Mouse (Mus musculus) embryonic facial prominence, embryonic 14.5 days (tissue): ENCODE data around the gene Dnajc2. TPM values are rescaled to one million over a fixed set of nuclear protein-coding genes. Genes with fewer than 3 reads are reported as not detected.
A peak's percentile ranks its signal among the peaks of the same experiment; 100 is the strongest.

Experiments
- ATAC-seq: fragments of 200-750 bp; cut with Nextera tagmentation; 2 replicates; pipeline ENCODE4 v1.8.0; 2017; ENCODE audit warnings: low read depth, moderate number of reproducible peaks, moderate TSS enrichment
- DNase-seq: peaks from one replicate; pipeline ENCODE4 v3.0.0-alpha.2; 2015; ENCODE audit warnings: low spot score
- H3K27ac ChIP-seq: fragments of 300-500 bp; sonication (generic); replicated peaks from 2 replicates; pipeline ENCODE4 v1.5.1; 2014; ENCODE audit warnings: low read depth, mild to moderate bottlenecking, low read length, moderate library complexity
- H3K27me3 ChIP-seq: fragments of 300-500 bp; sonication (generic); replicated peaks from 2 replicates; pipeline ENCODE4 v1.6.1; 2014; ENCODE audit warnings: low read length; ENCODE audit not compliant: control insufficient read depth, insufficient read depth
- H3K36me3 ChIP-seq: fragments of 300-500 bp; sonication (generic); 2 replicates; pipeline ENCODE4 v1.6.1; 2014; ENCODE audit warnings: low read length, mixed read lengths; ENCODE audit not compliant: control insufficient read depth, insufficient read depth
- H3K4me1 ChIP-seq: fragments of 300-500 bp; sonication (generic); 2 replicates; pipeline ENCODE4 v1.6.1; 2014; ENCODE audit warnings: antibody characterized with exemption, low read length; ENCODE audit not compliant: control insufficient read depth, insufficient read depth
- H3K4me2 ChIP-seq: fragments of 300-500 bp; sonication (generic); 2 replicates; pipeline ENCODE4 v1.6.1; 2014; ENCODE audit warnings: low read depth, mild to moderate bottlenecking, low read length, moderate library complexity, mixed read lengths
- H3K4me3 ChIP-seq: fragments of 300-500 bp; sonication (generic); 2 replicates; pipeline ENCODE4 v1.5.1; 2014; ENCODE audit warnings: low read depth, mild to moderate bottlenecking, low read length
- H3K9ac ChIP-seq: fragments of 300-500 bp; sonication (generic); 2 replicates; pipeline ENCODE4 v1.6.1; 2014; ENCODE audit warnings: low read depth, mild to moderate bottlenecking, low read length, moderate library complexity, mixed read lengths
- H3K9me3 ChIP-seq: fragments of 300-500 bp; sonication (generic); 2 replicates; pipeline ENCODE4 v1.6.1; 2016; ENCODE audit warnings: low read length; ENCODE audit not compliant: control insufficient read depth
- WGBS: fragments of 180-500 bp; shearing (Covaris S2); extraction: QIAGEN DNeasy Blood & Tissue Kit; methylation state at CpG from one replicate; pipeline ENCODE4 v1.1.7; 2014; 5-methylcytosine and 5-hydroxymethylcytosine counted together
- polyA plus RNA-seq: library from polyadenylated mRNA; unstranded; fragments of >200 nt; fragmentation: Nextera tagmentation; extraction: Ambion mirVana; gene quantifications from 2 replicates; pipeline ENCODE4 v1.2.1, GENCODE M21; 2014

Dnajc2 gene
- polyA plus RNA-seq, 1 experiment from 2014 or later = 56.4 TPM

DNA sequence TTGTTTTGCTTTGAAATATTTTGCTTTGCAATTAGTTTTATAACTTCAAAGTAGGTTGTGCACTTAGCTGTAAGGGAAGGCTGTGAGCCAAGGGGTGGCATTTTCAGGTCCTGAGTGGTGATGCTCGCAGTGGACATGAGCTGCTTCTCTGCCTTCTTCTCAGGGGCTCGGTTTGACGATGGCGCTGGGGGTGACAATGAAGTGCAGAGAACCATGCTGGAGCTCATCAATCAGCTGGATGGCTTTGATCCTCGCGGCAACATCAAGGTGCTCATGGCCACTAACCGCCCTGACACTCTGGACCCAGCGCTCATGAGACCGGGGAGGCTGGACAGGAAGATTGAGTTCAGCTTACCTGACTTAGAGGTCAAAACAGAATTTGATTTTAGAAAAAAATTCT, 17.9 kb upstream of the Dnajc2 start:
- 93% methylated on average over 9 of the region's 9 CpGs for WGBS
- no peak overlapping the region for H3K9ac ChIP-seq
- H3K4me2 ChIP-seq = no peak overlapping the region
- no peak overlapping the region for H3K4me3 ChIP-seq
- no peaks in the 10 kb centered on the region for H3K4me1 ChIP-seq
- no peak for DNase-seq
- no peaks in the 10 kb centered on the region for H3K9me3 ChIP-seq
- H3K27ac ChIP-seq = no peak overlapping the region
- H3K36me3 ChIP-seq = peaks cover 55% of the 10 kb centered on the region
- ATAC-seq = no peak
- no peaks in the 10 kb centered on the region for H3K27me3 ChIP-seq

DNA sequence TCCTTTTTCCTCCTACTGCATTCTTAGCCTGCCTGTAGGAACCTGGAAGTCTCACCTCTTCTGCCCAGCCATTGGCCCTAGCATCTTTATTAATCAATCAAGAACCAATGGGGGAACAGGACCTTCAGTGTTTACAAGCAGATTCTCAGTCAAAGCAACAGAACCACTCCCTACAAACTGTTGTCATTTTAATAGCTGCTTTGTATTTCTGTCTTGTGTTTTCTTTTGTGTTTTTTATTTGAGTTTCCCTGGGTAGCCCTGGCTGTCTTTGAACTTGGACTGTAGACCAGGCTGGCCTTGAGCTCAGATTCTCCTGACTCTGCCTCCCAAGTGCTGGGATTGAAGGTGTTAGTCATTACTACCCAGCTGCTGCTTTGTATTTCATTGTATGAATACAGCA, 7.1 kb upstream of the Dnajc2 start:
- H3K4me1 ChIP-seq = peaks cover 10% of the 10 kb centered on the region
- DNase-seq = no peak
- no peak for ATAC-seq
- H3K36me3 ChIP-seq = peaks cover 29% of the 10 kb centered on the region
- H3K27me3 ChIP-seq = no peaks in the 10 kb centered on the region
- H3K27ac ChIP-seq = no peak overlapping the region
- no peaks in the 10 kb centered on the region for H3K9me3 ChIP-seq
- no peak overlapping the region for H3K4me3 ChIP-seq
- no peak overlapping the region for H3K4me2 ChIP-seq
- no peak overlapping the region for H3K9ac ChIP-seq

- Histone ChIP-seq H3K27me3 (no peaks in the 10 kb centered on the region), H3K4me2 (no peak overlapping the region), H3K4me1 (peaks cover 13% of the 10 kb centered on the region), H3K9me3 (no peaks in the 10 kb centered on the region), H3K9ac (no peak overlapping the region), H3K4me3 (no peak overlapping the region), H3K36me3 (peaks cover 8% of the 10 kb centered on the region), H3K27ac (no peak overlapping the region)
- DNase-seq (no peak), ATAC-seq (no peak)
- WGBS = 77% methylated on average over 5 of the region's 5 CpGs
Observed at GRCm38 (mm10) chr5:21789061-21789460, 4.0 kb upstream of the Dnajc2 start.

GRCm38 (mm10) chr5:21787186-21788105, 2.4 kb upstream of the Dnajc2 start:
- H3K4me2 ChIP-seq = peak overlapping the region; percentile 70
- H3K36me3 ChIP-seq = peaks cover 13% of the 10 kb centered on the region
- H3K9ac ChIP-seq = peak overlapping the region; percentile 85
- DNase-seq (no peak), ATAC-seq (no peak)
- H3K4me3 ChIP-seq = peak overlapping the region; percentile 77
- H3K9me3 ChIP-seq = no peaks in the 10 kb centered on the region
- H3K4me1 ChIP-seq = peaks cover 13% of the 10 kb centered on the region
- 36% methylated on average over 11 of the region's 11 CpGs for WGBS
- peak overlapping the region; percentile 85; the same call in 1 of the 2 replicates for H3K27ac ChIP-seq
- no peaks in the 10 kb centered on the region for H3K27me3 ChIP-seq

DNA sequence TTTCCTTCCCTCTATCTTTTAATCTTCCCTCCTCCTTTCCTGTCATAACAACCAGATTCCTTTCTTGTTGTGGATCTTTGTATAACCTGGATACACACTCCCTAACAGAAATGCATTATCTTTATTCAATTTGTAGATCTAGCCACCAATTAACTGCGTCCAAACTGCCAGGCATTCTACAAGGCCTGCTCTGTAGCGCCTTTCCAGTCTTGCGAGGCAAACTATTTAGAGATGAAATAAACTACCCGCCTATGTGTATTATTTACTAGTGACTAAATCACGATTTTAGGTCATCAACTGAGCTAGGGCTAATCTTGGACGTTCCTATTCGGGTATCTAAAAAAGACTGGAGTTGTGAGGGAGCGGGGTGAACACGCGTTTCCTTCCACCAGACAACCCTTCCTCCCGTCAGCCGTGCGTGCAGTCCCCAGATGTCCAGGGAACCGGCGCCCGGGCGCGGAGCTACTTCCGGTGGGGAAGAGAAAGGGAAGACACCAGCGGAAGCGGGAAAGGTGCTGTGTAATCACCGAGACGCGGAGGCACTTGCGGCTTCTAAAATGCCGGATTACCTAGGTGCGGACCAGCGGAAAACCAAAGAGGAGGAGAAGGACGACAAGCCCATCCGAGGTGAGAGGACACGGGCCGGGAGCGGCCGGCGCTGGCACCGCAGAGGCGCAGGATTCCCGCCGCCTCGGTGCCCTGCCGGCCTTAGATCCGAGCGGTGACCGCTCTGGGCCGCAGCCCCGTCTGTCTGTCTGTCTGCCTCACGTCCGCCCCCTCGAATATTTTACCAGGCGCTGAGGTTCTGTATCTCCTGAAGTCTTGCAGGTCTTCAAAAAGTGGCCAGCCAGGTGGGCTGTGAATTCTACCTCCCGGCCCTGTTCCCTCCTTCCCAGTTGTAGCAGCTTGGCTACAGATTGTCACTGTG, 1.5 kb upstream of the Dnajc2 start:
- peak overlapping the region; percentile 70 for H3K4me2 ChIP-seq
- 4% methylated on average over 24 of the region's 51 CpGs for WGBS
- DNase-seq (peak; percentile 95), ATAC-seq (peak; percentile 89)
- no peaks in the 10 kb centered on the region for H3K27me3 ChIP-seq
- H3K9me3 ChIP-seq = no peaks in the 10 kb centered on the region
- peak overlapping the region; percentile 77 for H3K4me3 ChIP-seq
- H3K36me3 ChIP-seq = peaks cover 15% of the 10 kb centered on the region
- peaks cover 13% of the 10 kb centered on the region for H3K4me1 ChIP-seq
- H3K27ac ChIP-seq = peak overlapping the region; percentile 85
- H3K9ac ChIP-seq = peak overlapping the region; percentile 85

DNA sequence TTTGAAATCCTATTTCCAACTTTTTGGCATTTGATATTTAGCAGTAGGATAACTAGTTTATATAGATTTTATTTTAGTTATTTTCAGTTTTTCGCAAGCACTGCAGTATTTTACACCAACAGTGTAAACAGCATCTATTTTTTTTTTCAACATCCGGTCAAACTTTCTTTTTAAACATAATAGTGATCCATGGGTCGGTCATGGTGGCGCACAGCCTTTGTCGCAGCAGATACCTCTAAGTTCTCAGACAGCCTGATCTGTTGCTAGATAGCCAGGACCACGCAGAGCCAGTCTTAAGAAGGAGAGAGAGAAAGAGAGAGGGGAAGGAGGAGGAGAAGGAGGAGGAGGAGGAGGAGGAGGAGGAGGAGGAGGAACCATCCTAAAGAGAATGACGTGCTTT, 725 bp upstream of the Dnajc2 start:
- H3K27me3 ChIP-seq = no peaks in the 10 kb centered on the region
- ATAC-seq (no peak), DNase-seq (no peak)
- peaks cover 13% of the 10 kb centered on the region for H3K4me1 ChIP-seq
- peak overlapping the region; percentile 85; the same call in 1 of the 2 replicates for H3K9ac ChIP-seq
- peaks cover 22% of the 10 kb centered on the region for H3K36me3 ChIP-seq
- WGBS = 76% methylated on average over 7 of the region's 7 CpGs
- H3K4me3 ChIP-seq = peak overlapping the region; percentile 77; the same call in 1 of the 2 replicates
- peak overlapping the region; percentile 85; the same call in 1 of the 2 replicates for H3K27ac ChIP-seq
- H3K9me3 ChIP-seq = no peaks in the 10 kb centered on the region
- H3K4me2 ChIP-seq = peak overlapping the region; percentile 70

DNA sequence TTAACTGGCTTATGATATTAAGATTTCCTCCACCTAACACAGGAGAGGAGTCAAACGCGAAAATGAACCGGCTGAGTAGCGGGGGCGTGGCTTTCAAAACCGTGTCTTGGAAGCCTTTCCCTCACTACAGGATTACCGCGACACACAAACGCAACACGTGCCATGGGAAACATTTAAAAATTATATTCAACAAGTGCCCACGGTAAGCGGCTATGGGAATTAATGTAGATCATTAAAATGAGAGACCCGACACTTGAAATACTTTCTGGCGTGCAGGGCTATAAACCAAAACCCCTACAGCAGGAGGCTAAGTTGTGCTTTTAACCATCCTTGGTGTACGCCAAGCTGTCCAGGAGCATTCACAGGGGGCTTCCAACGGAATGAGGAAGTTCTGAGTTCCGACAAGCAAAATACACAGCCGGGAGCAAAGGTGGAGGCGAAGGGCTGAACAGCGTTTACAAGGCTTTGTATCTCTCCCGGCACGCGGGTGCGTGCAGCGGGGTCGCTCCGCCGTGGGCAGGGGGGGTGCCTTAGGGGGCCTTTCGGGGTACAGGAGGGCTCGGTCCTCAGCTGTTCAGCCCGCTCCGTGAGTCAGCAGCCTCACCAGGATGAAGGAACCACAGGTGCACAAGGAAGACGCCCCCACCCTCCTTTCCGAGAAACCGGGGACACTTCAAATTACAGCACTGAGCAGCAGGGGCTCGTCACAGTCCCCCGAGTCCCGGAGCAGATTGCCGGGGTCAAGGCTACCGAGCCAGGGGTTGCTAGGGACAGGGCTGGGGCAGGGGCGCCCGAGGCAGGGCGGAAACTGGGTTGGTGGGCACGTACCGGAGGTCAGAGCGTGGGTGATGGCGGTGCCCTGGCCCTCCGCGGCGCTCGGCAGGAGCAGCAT, 644 bp downstream of the Dnajc2 start:
- DNase-seq (peak; percentile 45), ATAC-seq (peak; percentile 20)
- Histone ChIP-seq H3K9me3 (no peaks in the 10 kb centered on the region), H3K27me3 (no peaks in the 10 kb centered on the region), H3K4me3 (peak overlapping the region; percentile 91), H3K27ac (peak overlapping the region; percentile 40; the same call in 1 of the 2 replicates), H3K4me1 (peaks cover 13% of the 10 kb centered on the region), H3K36me3 (peaks cover 36% of the 10 kb centered on the region), H3K9ac (peak overlapping the region; percentile 75), H3K4me2 (peak overlapping the region; percentile 84)
- WGBS = under 1% methylated on average over 40 of the region's 51 CpGs

GRCm38 (mm10) chr5:21776491-21776890, 8.6 kb downstream of the Dnajc2 start:
- Histone ChIP-seq H3K4me2 (no peak overlapping the region), H3K4me3 (no peak overlapping the region), H3K9ac (no peak overlapping the region), H3K9me3 (no peaks in the 10 kb centered on the region), H3K36me3 (peaks cover 70% of the 10 kb centered on the region), H3K4me1 (no peaks in the 10 kb centered on the region), H3K27ac (no peak overlapping the region), H3K27me3 (no peaks in the 10 kb centered on the region)
- WGBS = 93% methylated on average over 6 of the region's 6 CpGs
- ATAC-seq = no peak
- DNase-seq = no peak
